Mouse (Mus musculus) embryonic facial prominence, embryonic 11.5 days (tissue): ENCODE measurements around the gene Esrra. TPM values are rescaled to one million over a fixed set of nuclear protein-coding genes. Genes with fewer than 3 reads are reported as not detected.

ENCODE experiments used
- ATAC-seq: fragments of 200-750 bp; cut with Nextera tagmentation; replicated peaks from 2 replicates; pipeline ENCODE4 v1.8.0; 2017; ENCODE audit warnings: low read depth; ENCODE audit not compliant: insufficient number of reproducible peaks, low FRiP score, low TSS enrichment
- DNase-seq: peaks from one replicate; pipeline ENCODE4 v3.0.0-alpha.2; 2015; ENCODE audit warnings: low spot score
- H3K27ac ChIP-seq: fragments of 300-500 bp; sonication (generic); replicated peaks from 2 replicates; pipeline ENCODE4 v1.5.1; 2014; ENCODE audit warnings: mild to moderate bottlenecking, low read depth, low read length, control low read depth
- H3K27me3 ChIP-seq: fragments of 300-500 bp; sonication (generic); 2 replicates; pipeline ENCODE4 v1.6.1; 2014; ENCODE audit warnings: mild to moderate bottlenecking, low read length, moderate library complexity, mixed read lengths; ENCODE audit not compliant: control insufficient read depth, insufficient read depth
- H3K36me3 ChIP-seq: fragments of 300-500 bp; sonication (generic); replicated peaks from 2 replicates; pipeline ENCODE4 v1.6.1; 2014; ENCODE audit warnings: low read depth, mild to moderate bottlenecking, low read length, moderate library complexity, mixed read lengths; ENCODE audit not compliant: control insufficient read depth, insufficient read depth
- H3K4me1 ChIP-seq: fragments of 300-500 bp; sonication (generic); 2 replicates; pipeline ENCODE4 v1.6.1; 2014; ENCODE audit warnings: low read length, mixed read lengths; ENCODE audit not compliant: control insufficient read depth, insufficient read depth
- H3K4me2 ChIP-seq: fragments of 300-500 bp; sonication (generic); 2 replicates; pipeline ENCODE4 v1.6.1; 2014; ENCODE audit warnings: low read depth, mild to moderate bottlenecking, control low read depth, low read length, moderate library complexity
- H3K4me3 ChIP-seq: fragments of 300-500 bp; sonication (generic); 2 replicates; pipeline ENCODE4 v1.5.1; 2014; ENCODE audit warnings: low read depth, low read length, control low read depth
- H3K9ac ChIP-seq: fragments of 300-500 bp; sonication (generic); replicated peaks from 2 replicates; pipeline ENCODE4 v1.6.1; 2014; ENCODE audit warnings: mild to moderate bottlenecking, control low read depth, low read length
- H3K9me3 ChIP-seq: fragments of 300-500 bp; sonication (generic); replicated peaks from 2 replicates; pipeline ENCODE4 v1.6.1; 2016; ENCODE audit warnings: mild to moderate bottlenecking, low read length, inconsistent platforms, mixed read lengths; ENCODE audit not compliant: control insufficient read depth
- WGBS: fragments of 180-500 bp; shearing (Covaris S2); extraction: QIAGEN DNeasy Blood & Tissue Kit; methylation state at CpG from one replicate; pipeline ENCODE4 v1.1.7; 2014; 5-methylcytosine and 5-hydroxymethylcytosine counted together
- polyA plus RNA-seq: library from polyadenylated mRNA; unstranded; fragments of >200 nt; fragmentation: Nextera tagmentation; extraction: Ambion mirVana; gene quantifications from 2 replicates; pipeline ENCODE4 v1.2.1, GENCODE M21; 2014

Esrra gene
- polyA plus RNA-seq, 1 experiment from 2014 or later: 2.7 TPM

- peaks cover 3% of the 10 kb centered on the region for H3K36me3 ChIP-seq
- DNase-seq: no peak
Observed at GRCm38 (mm10) chr19:6954046-6954445, 32.4 kb upstream of the Esrra start.

GRCm38 (mm10) chr19:6952712-6953037 lies 31.1 kb upstream of the Esrra start:
- 23% methylated on average over 3 of the region's 3 CpGs for WGBS
- H3K4me2 ChIP-seq: peak overlapping the region; percentile 94
- 0 out of 2 replicates have a peak overlapping the region, but pooled peaks have one; percentile 28 for H3K9ac ChIP-seq
- H3K9me3 ChIP-seq: no peaks in the 10 kb centered on the region
- H3K4me3 ChIP-seq: 0 out of 2 replicates have a peak overlapping the region, but pooled peaks have one; percentile 44
- DNase-seq (no peak), ATAC-seq (no peak)
- H3K36me3 ChIP-seq: peaks cover 3% of the 10 kb centered on the region
- peak overlapping the region; percentile 91; the same call in 1 of the 2 replicates for H3K27ac ChIP-seq
- H3K4me1 ChIP-seq: peaks cover 6% of the 10 kb centered on the region
- H3K27me3 ChIP-seq: no peaks in the 10 kb centered on the region

More at GRCm38 (mm10) chr19:6954046-6954445, 32.4 kb upstream of the Esrra start:
- no peak for ATAC-seq
- WGBS: 51% methylated on average over 9 of the region's 9 CpGs
- Histone ChIP-seq H3K27me3 (no peaks in the 10 kb centered on the region), H3K4me1 (peaks cover 6% of the 10 kb centered on the region), H3K4me2 (no peak overlapping the region), H3K27ac (no peak overlapping the region), H3K9me3 (no peaks in the 10 kb centered on the region), H3K9ac (no peak overlapping the region), H3K4me3 (no peak overlapping the region)

GRCm38 (mm10) chr19:6951994-6952711 lies 30.5 kb upstream of the Esrra start:
- peak; percentile 28 for DNase-seq
- peak overlapping the region; percentile 91 for H3K27ac ChIP-seq
- H3K4me2 ChIP-seq: peak overlapping the region; percentile 94
- peaks cover 6% of the 10 kb centered on the region for H3K4me1 ChIP-seq
- H3K9ac ChIP-seq: peak overlapping the region; percentile 74
- ATAC-seq: 0 out of 2 replicates have a peak, but pooled peaks have one; percentile 6
- H3K4me3 ChIP-seq: peak overlapping the region; percentile 44
- no peaks in the 10 kb centered on the region for H3K27me3 ChIP-seq
- 2% methylated on average over 31 of the region's 31 CpGs for WGBS
- no peaks in the 10 kb centered on the region for H3K9me3 ChIP-seq
- H3K36me3 ChIP-seq: peaks cover 3% of the 10 kb centered on the region

GRCm38 (mm10) chr19:6951381-6951968 lies 29.9 kb upstream of the Esrra start:
- peaks cover 6% of the 10 kb centered on the region for H3K4me1 ChIP-seq
- peak; percentile 75 for ATAC-seq
- H3K4me2 ChIP-seq: peak overlapping the region; percentile 94
- no peaks in the 10 kb centered on the region for H3K9me3 ChIP-seq
- DNase-seq: peak; percentile 95
- no peaks in the 10 kb centered on the region for H3K27me3 ChIP-seq
- peak overlapping the region; percentile 74 for H3K9ac ChIP-seq
- H3K36me3 ChIP-seq: peaks cover 3% of the 10 kb centered on the region
- peak overlapping the region; percentile 44 for H3K4me3 ChIP-seq
- H3K27ac ChIP-seq: peak overlapping the region; percentile 91
- WGBS: under 1% methylated on average over 35 of the region's 35 CpGs

GRCm38 (mm10) chr19:6950613-6951153 lies 29.1 kb upstream of the Esrra start:
- under 1% methylated on average over 28 of the region's 28 CpGs for WGBS
- no peaks in the 10 kb centered on the region for H3K27me3 ChIP-seq
- peak overlapping the region; percentile 91 for H3K27ac ChIP-seq
- ATAC-seq (peak; percentile 55), DNase-seq (peak; percentile 80)
- peaks cover 6% of the 10 kb centered on the region for H3K4me1 ChIP-seq
- H3K9me3 ChIP-seq: no peaks in the 10 kb centered on the region
- peaks cover 2% of the 10 kb centered on the region for H3K36me3 ChIP-seq
- peak overlapping the region; percentile 94 for H3K4me2 ChIP-seq
- H3K4me3 ChIP-seq: peak overlapping the region; percentile 44
- H3K9ac ChIP-seq: peak overlapping the region; percentile 74

GRCm38 (mm10) chr19:6949951-6950350 lies 28.3 kb upstream of the Esrra start:
- H3K27me3 ChIP-seq: no peaks in the 10 kb centered on the region
- H3K9ac ChIP-seq: peak overlapping the region; percentile 74
- peak overlapping the region; percentile 44; the same call in 1 of the 2 replicates for H3K4me3 ChIP-seq
- no peaks in the 10 kb centered on the region for H3K36me3 ChIP-seq
- H3K4me1 ChIP-seq: peaks cover 6% of the 10 kb centered on the region
- WGBS: 56% methylated on average over 5 of the region's 5 CpGs
- H3K4me2 ChIP-seq: peak overlapping the region; percentile 94
- 0 out of 2 replicates have a peak overlapping the region, but pooled peaks have one; percentile 64 for H3K27ac ChIP-seq
- no peaks in the 10 kb centered on the region for H3K9me3 ChIP-seq
- no peak for ATAC-seq
- no peak for DNase-seq

- Histone ChIP-seq H3K4me3 (no peak overlapping the region), H3K4me1 (peaks cover 6% of the 10 kb centered on the region), H3K9me3 (no peaks in the 10 kb centered on the region), H3K36me3 (no peaks in the 10 kb centered on the region), H3K4me2 (no peak overlapping the region), H3K27ac (no peak overlapping the region), H3K27me3 (no peaks in the 10 kb centered on the region), H3K9ac (no peak overlapping the region)
- 90% methylated on average over 5 of the region's 5 CpGs for WGBS
- ATAC-seq (no peak), DNase-seq (no peak)
Observed at GRCm38 (mm10) chr19:6949532-6949931, 27.9 kb upstream of the Esrra start.

GRCm38 (mm10) chr19:6948186-6948585 lies 26.6 kb upstream of the Esrra start:
- no peak overlapping the region for H3K4me3 ChIP-seq
- H3K4me2 ChIP-seq: no peak overlapping the region
- H3K36me3 ChIP-seq: no peaks in the 10 kb centered on the region
- H3K9ac ChIP-seq: no peak overlapping the region
- no peak overlapping the region for H3K27ac ChIP-seq
- peaks cover 6% of the 10 kb centered on the region for H3K4me1 ChIP-seq
- no peaks in the 10 kb centered on the region for H3K9me3 ChIP-seq
- DNase-seq: no peak
- H3K27me3 ChIP-seq: no peaks in the 10 kb centered on the region
- 83% methylated on average over 4 of the region's 4 CpGs for WGBS
- no peak for ATAC-seq
